Mouse (Mus musculus) stomach, embryonic 14.5 days (tissue): Measurements from ENCODE around the gene Olfr701. TPM values are rescaled to one million over a fixed set of nuclear protein-coding genes. Genes with fewer than 3 reads are reported as not detected.

Experiments
- polyA plus RNA-seq: library from polyadenylated mRNA; unstranded; fragments of >200 nt; fragmentation: Nextera tagmentation; extraction: Ambion mirVana; gene quantifications from 2 replicates; pipeline ENCODE4 v1.2.1, GENCODE M21; 2014

The Olfr701 gene
- polyA plus RNA-seq, 1 experiment from 2014 or later = not detected

Other genes starting within 250 kb of the Olfr701 start
- gene Olfr693, start 133.5 kb upstream of the Olfr701 start, polyA plus RNA-seq = not detected in 2 replicates
- gene Olfr694, start 122.3 kb upstream of the Olfr701 start, polyA plus RNA-seq = not detected in 2 replicates
- gene Olfr695, start 97.7 kb upstream of the Olfr701 start, polyA plus RNA-seq = not detected in 2 replicates
- not detected in 2 replicates for gene Olfr697, start 71.7 kb upstream of the Olfr701 start, polyA plus RNA-seq
- not detected in 2 replicates for gene Olfr698, start 58.7 kb upstream of the Olfr701 start, polyA plus RNA-seq
- gene Olfr699, start 20.9 kb upstream of the Olfr701 start, polyA plus RNA-seq = not detected in 2 replicates
- gene Olfr700, start 5.3 kb upstream of the Olfr701 start, polyA plus RNA-seq = not detected in 2 replicates
- gene Olfr702, start 19.8 kb downstream of the Olfr701 start, polyA plus RNA-seq = not detected in 2 replicates
- gene Olfr703, start 29.2 kb downstream of the Olfr701 start, polyA plus RNA-seq = not detected in 2 replicates
- not detected in 2 replicates for gene Olfr704, start 49.1 kb downstream of the Olfr701 start, polyA plus RNA-seq
- gene Olfr705, start 62.8 kb downstream of the Olfr701 start, polyA plus RNA-seq = not detected in 2 replicates
- not detected in 2 replicates for gene Olfr706, start 74.0 kb downstream of the Olfr701 start, polyA plus RNA-seq
- not detected in 2 replicates for gene Olfr707, start 87.1 kb downstream of the Olfr701 start, polyA plus RNA-seq
- not detected in 2 replicates for gene Olfr1532-ps1, start 93.9 kb downstream of the Olfr701 start, polyA plus RNA-seq
- not detected in 2 replicates for gene Olfr709-ps1, start 118.1 kb downstream of the Olfr701 start, polyA plus RNA-seq
- not detected in 2 replicates for gene Olfr710, start 134.2 kb downstream of the Olfr701 start, polyA plus RNA-seq
- not detected in 2 replicates for gene Olfr6, start 149.8 kb downstream of the Olfr701 start, polyA plus RNA-seq
- not detected in 2 replicates for gene Olfr711, start 161.3 kb downstream of the Olfr701 start, polyA plus RNA-seq
- gene Olfr2, start 191.9 kb downstream of the Olfr701 start, polyA plus RNA-seq = not detected in 2 replicates
- not detected in 2 replicates for gene Olfr713, start 217.0 kb downstream of the Olfr701 start, polyA plus RNA-seq